Mouse (Mus musculus): ENCODE results near the gene Herc4.

Gene Herc4

DNA sequence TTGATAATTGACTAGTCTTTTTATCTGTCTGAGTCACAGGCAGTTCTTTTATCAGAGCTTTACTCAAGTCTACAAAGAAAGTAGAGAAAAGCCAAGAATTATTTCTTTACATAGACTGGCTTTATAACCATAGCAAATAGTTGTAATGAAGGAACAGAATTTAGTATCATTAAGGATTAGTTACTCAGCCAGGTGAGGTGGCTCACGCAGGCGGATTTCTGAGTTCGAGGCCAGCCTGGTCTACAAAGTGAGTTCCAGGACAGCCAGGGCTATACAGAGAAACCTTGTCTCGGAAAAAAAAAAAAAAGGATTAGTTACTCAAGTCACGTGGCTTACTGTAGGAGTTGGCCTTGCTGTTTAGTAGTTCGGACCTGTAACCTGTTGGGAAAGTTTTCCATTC, 4.8 kb downstream of the Herc4 start:
- no peak for DNase-seq (ENCODE audit: low read depth, low spot score)

DNA sequence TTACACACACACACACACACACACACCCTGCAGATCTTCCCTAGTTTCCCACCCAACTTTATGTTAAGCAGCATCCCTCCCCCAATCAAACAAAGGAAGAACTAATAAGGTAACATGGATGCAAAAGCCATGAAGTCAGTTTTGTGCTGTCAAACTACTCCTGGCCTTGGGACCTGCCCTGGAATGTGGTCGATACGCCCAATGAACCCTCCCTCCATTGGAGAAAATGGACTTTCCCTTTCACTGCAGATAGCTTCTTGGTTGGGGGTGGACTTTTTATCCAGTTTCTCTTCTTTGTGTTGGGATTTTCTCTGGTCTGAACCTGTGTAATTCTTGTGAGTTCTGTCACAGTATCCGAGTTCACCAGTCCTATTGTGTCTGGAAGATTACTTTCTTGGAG, 15.1 kb downstream of the Herc4 start:
- no peak for DNase-seq (ENCODE audit: low read depth, low spot score)

DNA sequence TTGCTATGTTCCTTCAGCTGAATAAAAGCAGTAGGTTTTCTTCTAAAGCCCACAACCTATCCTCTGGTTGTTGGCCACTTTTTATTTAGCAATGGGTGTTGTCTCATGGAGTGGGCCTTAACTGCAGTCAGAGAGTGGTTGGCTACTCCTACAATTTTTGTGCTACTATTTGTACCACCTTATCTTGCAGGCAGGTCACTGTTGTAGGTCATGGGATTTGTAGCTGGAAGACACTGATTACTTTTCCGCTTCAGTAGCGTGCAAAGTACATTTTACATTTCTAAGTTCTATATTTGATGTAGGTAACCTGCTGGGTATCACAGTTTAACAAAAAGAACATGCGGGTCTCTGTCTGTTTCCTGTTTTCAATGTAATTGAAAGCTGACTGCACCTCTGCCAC, 15.7 kb downstream of the Herc4 start:
- DNase-seq (ENCODE audit: low read depth, low spot score): no peak

DNA sequence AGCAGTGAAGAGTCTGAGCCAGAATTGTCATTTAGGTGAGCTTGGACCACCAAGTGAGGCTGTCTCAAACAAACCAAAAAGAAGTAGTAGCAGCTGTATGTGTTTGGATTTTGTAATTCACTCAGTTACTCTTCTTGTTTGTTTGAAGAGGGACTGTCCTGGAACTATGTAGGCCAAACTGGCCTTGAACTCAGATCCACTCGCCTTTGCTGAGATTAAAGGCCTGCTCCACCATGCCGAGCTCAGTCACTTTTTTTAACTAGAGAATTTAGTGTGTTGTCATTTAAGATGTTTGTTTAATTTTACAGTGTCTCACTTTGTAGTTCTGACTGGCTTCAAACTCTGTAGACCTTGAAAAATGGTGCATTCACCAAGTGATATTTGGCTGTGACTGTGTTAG, 24.3 kb downstream of the Herc4 start:
- DNase-seq (ENCODE audit: low read depth, low spot score): no peak

DNA sequence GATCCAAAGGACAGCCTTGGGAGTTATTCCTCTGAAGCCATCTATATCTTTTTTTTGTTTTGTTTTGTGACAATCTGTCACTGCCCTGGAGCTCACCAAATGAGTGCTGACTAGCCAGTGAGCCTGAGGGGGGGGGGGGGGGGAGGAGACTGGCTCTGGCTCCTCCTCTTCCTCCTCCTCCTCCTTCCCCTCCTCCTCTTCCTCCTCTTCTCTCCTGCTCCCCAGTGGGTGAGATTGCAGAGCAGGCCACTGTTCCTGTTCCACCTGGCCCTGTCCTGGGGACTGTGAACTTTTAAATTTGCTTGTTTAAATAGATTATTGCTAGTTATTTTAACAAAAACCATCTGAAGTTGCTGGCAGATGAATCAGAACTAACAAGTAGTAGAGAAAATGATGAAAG, 28.8 kb downstream of the Herc4 start:
- DNase-seq (ENCODE audit: low read depth, low spot score): no peak

DNA sequence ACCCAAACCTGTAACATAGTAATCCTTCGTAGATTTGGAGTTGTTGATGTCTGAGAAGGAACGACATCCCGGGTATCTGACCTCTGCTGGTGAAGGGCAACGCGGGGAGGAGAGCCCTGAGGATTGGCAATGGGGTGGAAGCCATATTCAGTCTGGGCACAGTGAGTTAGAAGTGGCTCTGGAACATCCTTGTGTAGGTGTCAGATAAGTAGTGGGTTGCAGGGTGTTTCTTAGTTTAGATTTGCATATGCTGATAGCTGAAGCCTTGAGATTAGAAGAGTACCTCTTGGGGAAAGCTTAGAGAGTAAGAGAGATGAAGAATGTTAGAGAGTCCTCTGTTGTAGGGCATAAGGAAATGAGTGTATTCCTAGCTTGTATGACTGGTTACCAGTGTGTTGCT, 29.3 kb downstream of the Herc4 start:
- DNase-seq (ENCODE audit: low read depth, low spot score): no peak

DNA sequence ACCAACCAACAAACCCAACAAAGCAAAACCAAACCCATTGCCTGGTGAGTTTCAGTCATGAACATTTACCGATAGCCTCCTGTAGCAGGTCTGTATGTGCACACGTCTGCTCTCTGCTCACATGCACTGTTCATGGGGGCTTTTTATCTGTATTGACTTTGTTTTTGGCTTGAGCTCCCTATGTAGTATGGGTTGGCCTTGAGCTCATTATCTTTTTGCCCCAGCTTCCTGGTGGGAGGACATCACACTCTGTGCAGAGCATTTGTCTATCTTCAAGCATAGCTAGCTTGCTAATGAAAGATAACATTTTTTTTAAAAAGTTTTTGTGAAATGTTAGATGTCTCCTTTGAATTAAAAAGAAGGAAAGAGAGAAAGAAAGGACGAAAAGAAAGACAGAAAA, 33.4 kb downstream of the Herc4 start:
- no peak for DNase-seq (ENCODE audit: low read depth, low spot score)

DNA sequence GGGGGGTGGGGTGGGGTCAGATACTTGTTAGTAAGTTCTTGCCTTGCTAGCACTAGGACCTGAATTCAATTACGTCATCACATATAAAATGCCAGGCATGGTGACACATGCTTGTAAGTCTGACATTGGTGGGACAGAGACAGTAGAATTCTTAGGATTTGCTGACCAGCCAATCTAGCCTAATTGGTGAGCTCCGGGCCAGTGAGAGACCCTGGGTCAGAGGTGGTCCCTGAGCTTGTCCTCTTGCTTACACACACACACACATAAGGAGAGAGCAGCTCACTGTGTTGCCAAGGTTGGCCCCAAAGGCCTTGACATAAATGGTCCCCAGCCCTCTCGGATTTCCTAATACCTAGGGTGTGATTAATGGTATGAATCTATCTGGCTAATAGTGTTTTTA, 36.2 kb downstream of the Herc4 start:
- no peak for DNase-seq (ENCODE audit: low read depth, low spot score)

DNA sequence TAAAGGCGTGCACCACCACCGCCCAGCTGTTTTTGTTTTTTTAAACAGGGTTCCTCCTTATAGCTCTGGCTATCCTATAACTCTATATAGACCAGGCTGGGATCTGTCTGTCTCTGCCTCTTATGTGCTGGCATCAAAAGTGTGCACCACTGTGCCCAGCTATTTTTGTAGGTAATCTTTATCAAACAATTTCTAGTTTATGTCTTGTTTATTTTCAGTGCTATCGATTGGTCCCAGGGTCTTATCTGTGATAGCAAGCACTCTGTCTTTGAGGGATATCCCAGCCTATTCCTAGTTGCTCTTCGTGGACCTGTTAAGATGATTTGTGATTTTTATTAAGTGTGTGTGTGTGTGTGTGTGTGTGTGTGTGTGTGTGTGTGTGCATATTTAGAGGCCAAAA, 38.8 kb downstream of the Herc4 start:
- no peak for DNase-seq (ENCODE audit: low read depth, low spot score)

DNA sequence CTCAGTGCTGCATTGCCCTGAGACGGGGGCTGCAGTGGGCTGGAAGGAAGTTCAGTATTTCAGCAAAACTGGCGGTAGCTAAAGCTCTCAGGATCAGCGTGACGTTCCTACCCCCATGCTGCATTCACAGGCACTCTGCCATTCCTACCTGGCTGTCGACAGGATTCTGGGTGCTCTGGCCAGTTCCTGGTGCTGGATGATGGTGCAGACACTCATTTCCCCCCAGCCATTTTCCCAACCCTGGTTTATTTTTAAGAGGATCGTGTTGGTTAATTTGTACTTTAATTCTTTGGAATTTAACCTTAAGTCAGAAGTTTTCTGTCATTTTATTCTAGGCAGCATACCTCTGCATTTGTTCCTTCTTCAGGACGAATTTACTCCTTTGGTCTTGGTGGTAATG, 39.2 kb downstream of the Herc4 start:
- no peak for DNase-seq (ENCODE audit: low read depth, low spot score)

DNA sequence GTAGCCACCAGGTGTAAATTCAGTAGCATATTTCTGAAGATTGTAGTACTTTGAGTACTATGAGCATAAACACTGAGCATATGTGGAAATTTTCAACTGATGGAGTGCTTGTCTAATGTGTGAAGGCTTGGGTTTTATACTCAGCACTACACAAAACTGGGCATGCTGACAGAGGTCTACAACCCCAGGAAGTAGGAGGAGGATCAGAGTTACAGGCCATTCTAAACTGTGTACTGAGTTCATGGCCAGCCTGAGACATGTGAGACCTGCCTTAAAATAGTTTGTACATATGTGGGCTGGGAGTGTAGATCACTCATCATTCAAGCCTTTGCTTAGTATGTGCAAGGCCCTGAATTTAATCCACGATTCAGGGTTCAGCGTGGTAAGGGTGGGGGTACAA, 58.7 kb downstream of the Herc4 start:
- no peak for DNase-seq (ENCODE audit: low read depth, low spot score)

DNA sequence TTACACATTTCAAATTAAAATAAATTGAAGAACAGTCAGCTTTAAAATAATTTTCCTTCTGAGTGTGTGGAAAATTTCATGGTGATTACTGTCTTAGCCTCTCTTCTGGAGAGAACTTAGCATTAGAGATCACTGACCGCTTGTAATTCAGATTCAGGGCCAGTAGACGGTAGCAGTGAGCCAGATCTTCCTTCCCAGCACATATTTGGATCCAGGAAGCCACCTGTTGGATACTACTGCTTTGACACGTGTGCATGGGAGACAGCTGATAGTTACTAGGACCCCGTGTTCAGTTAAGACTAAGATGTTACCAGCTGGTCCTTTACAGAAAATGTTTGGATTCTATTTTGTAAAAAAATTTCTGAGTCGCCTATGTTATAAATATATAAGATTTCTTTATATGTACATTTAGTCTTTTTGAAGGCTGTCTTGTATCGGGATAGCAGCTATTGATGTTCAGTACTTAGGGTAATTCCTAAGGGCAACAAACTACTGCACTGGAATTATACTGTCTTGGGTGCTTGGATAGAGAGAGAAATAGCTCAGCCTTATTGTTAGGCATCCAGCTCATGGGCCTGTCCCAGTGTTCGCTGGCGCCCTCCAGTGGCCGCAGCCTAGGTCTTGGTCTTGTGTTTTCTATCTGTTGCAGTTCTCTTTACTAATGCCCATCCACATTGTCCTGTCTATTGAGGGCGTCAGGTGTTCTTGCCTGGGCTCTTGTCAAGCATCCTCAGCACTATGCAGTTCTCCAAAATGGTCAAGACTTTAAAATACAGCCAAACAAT, 65.2 kb downstream of the Herc4 start:
- peak; percentile 71 for DNase-seq (ENCODE audit: low read depth, low spot score)

DNA sequence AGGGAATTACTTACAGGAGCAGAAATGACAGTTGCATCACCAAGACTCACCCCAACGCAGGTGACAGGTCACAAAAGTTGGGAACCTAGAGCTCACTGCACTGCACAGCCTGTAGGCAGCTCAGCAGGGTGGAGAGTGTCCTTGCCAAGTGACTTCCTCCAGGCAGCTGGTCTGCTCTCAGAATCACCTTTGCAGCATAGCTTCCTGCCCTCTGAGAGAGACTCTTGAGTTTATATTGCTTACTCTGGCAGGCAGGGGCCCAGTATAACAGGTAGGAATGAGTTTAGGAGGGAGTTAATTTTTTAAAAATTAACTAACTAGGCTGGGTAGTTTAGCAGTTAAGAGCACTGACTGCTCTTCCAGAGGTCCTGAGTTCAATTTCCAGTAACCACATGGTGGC, 70.1 kb downstream of the Herc4 start:
- DNase-seq (ENCODE audit: low read depth, low spot score): no peak

DNA sequence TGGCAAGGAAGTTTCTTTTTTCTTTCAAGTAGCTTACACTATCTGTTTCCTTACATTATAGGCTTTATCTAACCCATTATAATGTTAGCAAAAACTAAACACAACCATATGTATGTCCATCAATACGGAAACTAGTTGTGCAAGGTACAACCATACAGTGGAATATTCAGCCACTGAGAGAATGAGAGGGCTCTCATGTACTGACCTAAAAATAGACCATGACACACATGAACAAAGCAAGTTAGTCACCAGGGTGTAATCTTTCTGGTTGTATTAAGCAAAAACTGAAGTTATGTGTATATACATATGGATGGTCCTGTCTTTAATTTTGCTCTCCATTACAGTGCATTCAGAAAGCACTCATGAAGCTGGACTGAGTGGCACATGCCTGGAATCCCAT, 83.5 kb downstream of the Herc4 start:
- no peak for DNase-seq (ENCODE audit: low read depth, low spot score)

DNA sequence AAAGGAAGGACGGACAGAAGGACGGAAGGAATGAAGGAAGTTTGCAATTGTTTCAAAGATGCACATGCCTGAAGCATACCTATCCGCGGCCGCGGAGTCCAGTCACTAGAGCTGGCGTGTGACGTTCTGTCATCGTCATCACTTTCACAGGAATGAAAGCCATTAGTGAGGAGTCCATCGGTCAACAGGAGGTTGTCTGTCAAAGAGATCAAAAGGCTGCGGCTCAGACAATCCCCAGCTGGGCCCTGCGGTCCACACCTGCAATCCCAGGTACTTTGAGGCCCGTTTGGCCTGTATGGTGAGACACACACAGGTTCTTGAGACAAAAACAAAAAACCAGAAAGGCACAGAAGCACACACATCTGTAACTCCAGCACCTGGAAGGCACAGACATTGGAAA, 93.3 kb downstream of the Herc4 start:
- DNase-seq (ENCODE audit: low read depth, low spot score): no peak

DNA sequence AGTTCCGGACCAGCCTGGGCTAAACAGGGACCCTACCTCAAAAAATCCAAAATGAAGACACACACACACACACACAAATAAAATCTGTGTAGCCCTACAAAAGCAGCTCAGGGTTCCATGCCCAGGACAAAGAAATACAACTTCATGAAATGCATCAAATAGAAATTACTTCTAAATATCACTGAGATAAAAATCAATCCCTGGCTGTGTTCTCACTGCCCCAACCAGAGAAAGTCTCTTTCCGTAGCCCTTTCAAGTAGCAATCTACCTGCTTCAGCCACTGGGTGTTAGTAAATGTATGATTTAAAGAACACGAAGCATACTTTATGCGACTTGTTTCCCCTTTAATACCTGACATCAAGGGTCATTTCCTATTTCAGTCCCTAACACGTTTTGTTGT, 93.7 kb downstream of the Herc4 start:
- no peak for DNase-seq (ENCODE audit: low read depth, low spot score)

DNA sequence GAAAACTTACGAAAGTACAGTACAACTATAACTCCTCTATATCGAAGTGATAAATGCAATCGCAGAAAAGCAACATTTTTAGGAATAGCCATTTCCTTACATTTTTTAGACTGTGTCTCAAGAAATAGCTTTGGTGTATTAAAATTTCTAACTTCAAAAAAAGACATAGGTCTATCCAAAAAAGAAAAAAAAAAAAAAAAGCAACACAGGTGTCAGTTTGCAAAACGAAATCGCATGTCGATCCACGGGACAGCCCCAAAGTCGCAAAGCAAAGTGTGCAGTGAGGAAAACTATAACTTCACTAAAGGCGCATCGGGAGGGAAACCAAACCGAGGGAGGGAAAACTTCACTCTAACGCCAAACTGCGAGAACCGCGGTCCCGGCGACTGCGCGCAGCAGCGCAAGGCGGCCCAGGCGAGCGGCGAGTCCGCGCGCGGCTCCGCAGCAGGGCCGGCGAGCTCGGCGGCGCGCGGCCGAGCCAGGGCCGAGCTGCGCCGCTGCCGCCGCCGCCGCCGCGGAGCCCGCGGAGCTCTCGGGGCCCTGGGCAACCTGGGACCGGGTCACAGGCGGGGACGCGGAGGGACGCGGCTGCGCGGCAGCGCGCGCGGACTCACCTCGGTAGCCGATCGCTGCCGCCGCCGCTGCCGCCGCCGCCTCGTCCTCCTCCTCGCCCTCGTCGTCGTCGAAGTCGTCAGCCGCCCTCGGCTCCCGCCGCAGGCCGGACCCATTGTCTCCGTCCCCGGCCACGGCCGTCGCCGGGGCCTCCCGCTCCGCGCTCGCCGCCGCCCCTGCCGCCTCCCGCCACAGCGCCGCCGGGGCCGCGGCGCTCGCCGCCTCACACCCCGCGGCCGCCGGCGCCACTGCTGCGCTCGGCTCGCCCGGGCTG, 94.6 kb downstream of the Herc4 start:
- DNase-seq (ENCODE audit: low read depth, low spot score): no peak

DNA sequence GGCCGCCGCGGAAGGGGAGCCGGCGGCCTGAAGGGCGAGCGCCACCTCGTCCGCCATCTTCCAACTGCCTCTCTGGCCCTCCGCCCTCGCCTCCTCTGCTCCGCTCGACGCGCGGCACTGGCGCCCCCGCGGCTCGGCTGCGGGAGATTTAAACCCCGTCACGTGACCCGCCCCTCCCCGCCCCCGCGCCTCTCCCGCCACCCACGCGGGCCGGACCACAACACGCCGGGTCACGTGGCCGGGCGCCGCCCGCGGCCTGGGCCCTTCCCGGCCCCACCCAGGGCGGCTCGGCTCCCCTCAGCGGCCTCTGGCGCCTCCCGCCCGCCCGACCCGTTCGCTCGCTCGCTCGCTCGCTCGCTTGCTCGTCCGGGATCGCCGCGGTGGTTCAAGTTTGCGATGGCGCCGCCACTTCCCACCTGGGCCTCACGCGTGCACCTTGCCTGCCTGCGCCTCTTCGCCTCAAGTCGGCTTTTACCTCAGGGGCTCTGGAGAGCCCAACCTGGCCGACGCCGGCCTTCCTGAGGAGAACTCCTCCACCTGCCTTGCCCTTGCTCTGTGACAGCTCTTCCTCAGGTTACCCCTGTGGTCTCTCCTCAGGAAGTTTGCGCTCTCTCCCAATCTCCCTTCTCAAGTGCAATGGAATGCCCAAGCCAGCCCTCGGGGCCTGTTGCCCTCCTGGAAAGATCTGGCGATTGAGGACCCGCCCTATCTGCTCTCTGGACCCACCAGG, 95.5 kb downstream of the Herc4 start:
- peak; percentile 80 for DNase-seq (ENCODE audit: low read depth, low spot score)

DNA sequence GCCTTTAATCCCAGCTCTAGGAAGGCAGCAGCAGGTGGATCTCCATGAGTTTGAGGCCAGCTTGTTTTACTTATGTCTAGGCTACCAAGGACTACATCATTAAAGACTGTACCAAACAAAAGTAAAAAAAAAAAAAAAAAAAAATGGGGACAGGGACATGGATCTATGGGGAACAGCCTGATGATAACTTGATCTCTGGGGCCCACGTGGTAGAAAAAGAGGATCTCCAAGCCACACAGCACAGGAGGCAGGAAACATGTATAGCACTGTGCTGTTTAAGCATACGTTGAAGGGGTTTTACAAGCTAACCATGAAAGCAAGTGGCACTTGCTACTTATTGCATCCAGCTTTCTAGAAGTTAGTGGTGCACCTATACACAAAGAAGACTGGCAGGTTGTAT, 97.7 kb downstream of the Herc4 start:
- DNase-seq (ENCODE audit: low read depth, low spot score): no peak

DNA sequence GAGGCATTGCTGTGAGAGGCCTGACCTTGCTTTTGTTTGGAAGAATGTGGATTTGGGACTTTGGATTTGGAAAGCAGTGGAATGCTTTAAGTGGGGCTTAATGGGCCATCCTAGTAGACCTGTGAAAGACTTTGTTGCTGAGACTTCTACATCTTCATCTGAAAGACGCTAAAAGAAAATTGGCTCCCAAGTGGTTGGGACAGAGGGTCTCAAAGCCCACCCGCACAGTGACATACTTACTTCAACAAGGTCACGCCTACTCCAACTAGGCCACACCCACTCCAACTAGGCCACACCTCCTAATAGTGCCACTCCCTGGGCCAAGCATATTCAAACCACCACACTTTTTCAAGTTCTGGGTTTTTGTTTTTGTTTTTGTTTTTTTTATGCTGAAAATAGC, 101.1 kb downstream of the Herc4 start:
- DNase-seq (ENCODE audit: low read depth, low spot score): no peak

DNA sequence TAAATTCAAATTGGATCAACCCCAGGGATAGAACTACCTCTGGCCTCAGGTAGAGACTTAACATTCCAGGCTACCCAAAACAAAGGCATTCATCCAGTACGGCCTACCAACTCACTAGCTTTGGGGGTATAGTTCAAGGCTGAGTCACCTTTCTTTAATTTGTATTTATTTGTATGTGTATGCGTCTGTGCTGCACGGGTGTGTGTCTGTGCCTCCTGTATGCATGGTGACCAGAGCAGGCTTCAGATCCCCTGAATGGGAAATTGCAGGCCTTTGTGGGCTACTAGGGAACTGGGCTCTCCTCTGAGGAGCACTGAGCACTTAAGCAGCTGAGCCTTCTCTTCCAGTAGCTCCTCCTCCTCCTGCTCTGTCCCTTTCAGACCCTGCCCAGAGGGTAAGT, 104.7 kb downstream of the Herc4 start:
- DNase-seq (ENCODE audit: low read depth, low spot score): no peak

DNA sequence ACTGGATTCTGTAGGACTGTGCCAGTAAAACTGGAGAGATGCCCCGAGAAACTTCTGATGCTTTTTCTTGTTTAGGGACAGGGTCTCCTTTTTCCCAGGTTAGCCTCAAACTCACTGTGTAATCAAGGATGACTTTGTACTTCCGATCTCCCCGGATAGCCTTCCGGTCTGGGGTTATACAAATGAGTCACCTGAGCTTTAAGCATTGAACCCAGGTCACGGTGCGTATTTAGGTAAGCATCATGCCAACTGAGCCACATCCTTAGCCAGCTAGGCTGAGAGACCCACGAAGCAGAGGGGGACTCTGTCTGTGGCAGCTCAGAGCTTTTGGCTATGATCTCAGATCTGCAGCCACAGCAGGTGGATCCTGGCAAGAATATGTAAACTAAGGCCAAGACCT, 107.1 kb downstream of the Herc4 start:
- no peak for DNase-seq (ENCODE audit: low read depth, low spot score)

Data from WW6 (cell line).